Mouse (Mus musculus): ENCODE results near the gene 4930519P11Rik.

DNA sequence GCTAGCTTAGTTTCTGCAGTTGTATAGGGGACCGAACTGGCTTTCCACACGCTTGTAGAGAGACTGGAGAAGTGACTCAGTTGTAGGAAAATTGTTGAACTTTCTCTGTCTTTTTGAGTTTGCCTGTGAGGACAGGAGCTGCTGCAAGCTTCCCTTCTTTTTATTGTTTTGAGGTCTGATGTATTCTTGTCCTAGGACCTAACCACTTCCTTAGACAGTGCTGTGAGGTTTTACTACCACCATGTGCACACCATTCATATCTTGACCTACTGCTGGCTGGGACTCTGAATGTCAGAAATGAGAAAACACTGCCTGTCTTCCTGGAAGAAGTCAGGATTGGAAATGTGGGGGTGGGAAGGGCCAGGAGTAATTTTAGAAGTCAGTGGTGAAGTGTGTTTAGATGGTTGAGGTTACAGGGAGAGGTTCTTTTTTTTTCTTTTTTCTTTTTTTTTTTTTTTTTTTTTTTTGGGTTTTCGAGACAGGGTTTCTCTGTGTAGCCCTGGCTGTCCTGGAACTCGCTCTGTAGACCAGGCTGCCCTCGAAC is 46.4 kb upstream of the 4930519P11Rik start:
- TF ChIP-seq CTCF (conservative IDR thresholded peaks at IDR 0.05 in 1 of 2, IDR thresholded peaks at IDR 0.05 in 1 of 2; ENCODE audit: low read depth in 2 of 2, low read length in 2 of 2) = no peak
- TF ChIP-seq JUND (conservative IDR thresholded peaks at IDR 0.05; ENCODE audit: low read depth, low read length) = no peak
- no peak for TF ChIP-seq MAX (IDR thresholded peaks at IDR 0.05; ENCODE audit: low read length)
- no peak for TF ChIP-seq ZKSCAN1 (IDR thresholded peaks at IDR 0.05; ENCODE audit: borderline replicate concordance, low read depth, low read length)
- TF ChIP-seq MEF2A (IDR thresholded peaks at IDR 0.05; ENCODE audit: borderline replicate concordance, low read depth, low read length) = no peak
- no peak for TF ChIP-seq POLR2A (IDR thresholded peaks at IDR 0.05; ENCODE audit: low read depth, low read length)
- no peak for TF ChIP-seq UBTF (IDR thresholded peaks at IDR 0.05; ENCODE audit: low read depth, low read length)
- no peak for TF ChIP-seq POLR2AphosphoS2 (IDR thresholded peaks at IDR 0.05; ENCODE audit: low read depth, low read length)
- no peak for TF ChIP-seq NRF1 (IDR thresholded peaks at IDR 0.05; ENCODE audit: low read depth, low read length)
- no peak for TF ChIP-seq CHD2 (IDR thresholded peaks at IDR 0.05; ENCODE audit: low read length)
- TF ChIP-seq EP300 (IDR thresholded peaks at IDR 0.05; ENCODE audit: low read length) = no peak
- no peak for TF ChIP-seq MXI1 (IDR thresholded peaks at IDR 0.05; ENCODE audit: low read depth, low read length)
- no peak for TF ChIP-seq MAZ (IDR thresholded peaks at IDR 0.05; ENCODE audit: low read depth, low read length)
